Mouse (Mus musculus) small intestine, adult 2 months (tissue): ENCODE measurements at regions not wholly inside any gene's neighbourhood (a gene's known extent, or its start where the extent isn't known, plus 50 kb on each side); places are given as distances from the start of the nearest gene placed in this dataset.

Experiments
- H3K27ac ChIP-seq: fragments of 200-500 bp; 2 replicates; pipeline ENCODE4 v1.5.1; 2012; ENCODE audit warnings: low read depth, low read length, control low read depth, inconsistent platforms; ENCODE audit not compliant: insufficient read depth
- H3K27me3 ChIP-seq: fragments of 200-500 bp; 2 replicates; pipeline ENCODE4 v1.6.1; 2012; ENCODE audit warnings: mild to moderate bottlenecking, moderate library complexity, low read length, inconsistent platforms; ENCODE audit not compliant: control insufficient read depth, insufficient read depth
- H3K36me3 ChIP-seq: fragments of 200-500 bp; 2 replicates; pipeline ENCODE4 v1.6.1; 2012; ENCODE audit warnings: mild to moderate bottlenecking, low read length, control low read depth, inconsistent platforms; ENCODE audit not compliant: control insufficient read depth, insufficient read depth
- H3K4me1 ChIP-seq: fragments of 200-500 bp; 2 replicates; pipeline ENCODE4 v1.6.1; 2012; ENCODE audit warnings: low read length, inconsistent platforms, mixed read lengths; ENCODE audit not compliant: control insufficient read depth, insufficient read depth, insufficient read length
- H3K4me3 ChIP-seq: fragments of 200-500 bp; 2 replicates; pipeline ENCODE4 v1.5.1; 2012; ENCODE audit warnings: low read depth, mild to moderate bottlenecking, control low read depth, inconsistent platforms, low read length, moderate library complexity
- CTCF ChIP-seq: fragments of 200-500 bp; IDR thresholded peaks from 2 replicates; pipeline ENCODE4 v1.5.1; 2012; ENCODE audit warnings: low read depth, mild to moderate bottlenecking, control low read depth, inconsistent platforms, low read length, moderate library complexity, mixed read lengths; ENCODE audit not compliant: insufficient replicate concordance, insufficient read length; ENCODE audit errors: extremely low read depth
- POLR2A ChIP-seq: fragments of 200-500 bp; IDR thresholded peaks from 2 replicates; pipeline ENCODE4 v1.6.1; 2012; ENCODE audit warnings: low read depth, mild to moderate bottlenecking, control low read depth, inconsistent platforms, low read length, moderate library complexity
- WGBS: fragments of 180-500 bp; shearing (Covaris S2); methylation state at CpG from one replicate; pipeline ENCODE4 v1.1.7; 2018; 5-methylcytosine and 5-hydroxymethylcytosine counted together

DNA sequence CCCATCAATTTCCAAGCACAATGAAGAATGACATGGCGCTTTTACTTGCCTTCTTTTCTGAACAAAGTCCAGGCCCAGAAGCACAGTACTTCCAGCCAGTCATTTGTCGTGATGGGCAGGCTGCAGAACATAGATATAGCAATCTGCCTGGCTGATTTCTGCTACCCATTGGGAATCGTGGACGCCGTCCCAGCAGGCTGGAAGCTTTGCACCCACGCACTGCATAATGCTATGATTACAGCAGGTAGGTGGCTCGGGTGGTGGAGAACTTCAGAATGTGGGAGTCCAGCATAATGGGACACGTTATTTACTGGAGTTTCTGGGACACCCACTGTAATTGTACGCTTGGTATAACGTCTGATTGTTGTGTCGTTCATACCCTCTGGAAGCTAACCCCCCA lies 116.2 kb upstream of the Meis2 start:
- 83% methylated on average over 11 of the region's 11 CpGs for WGBS

DNA sequence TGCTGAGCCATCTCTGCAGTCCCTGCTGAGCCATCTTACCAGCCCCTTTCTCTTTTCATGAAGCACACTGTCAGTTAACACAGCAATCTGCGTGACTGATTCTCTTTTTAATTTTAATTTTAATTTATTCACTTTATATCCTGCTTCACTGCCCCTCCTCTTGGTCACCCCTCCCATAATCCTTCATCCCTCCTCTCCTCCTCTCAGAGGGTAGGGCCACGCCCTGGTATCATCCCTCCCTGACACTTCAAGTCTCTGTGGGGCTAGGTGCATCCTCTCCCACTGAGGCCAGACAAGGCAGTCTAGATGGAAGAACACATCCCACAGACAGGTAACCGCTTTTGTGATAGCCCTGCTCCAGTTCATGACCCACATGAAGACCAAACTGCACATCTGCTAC lies 111.5 kb upstream of the Meis2 start:
- 78% methylated on average over 3 of the region's 3 CpGs for WGBS
- TF ChIP-seq CTCF (no peak), POLR2A (no peak)

More for the DNA sequence above, 116.2 kb upstream of the Meis2 start:
- no peak overlapping the region for H3K27ac ChIP-seq
- no peaks in the 10 kb centered on the region for H3K27me3 ChIP-seq
- H3K4me1 ChIP-seq, result no peaks in the 10 kb centered on the region
- no peaks in the 10 kb centered on the region for H3K36me3 ChIP-seq
- no peak overlapping the region for H3K4me3 ChIP-seq
- no peak for TF ChIP-seq POLR2A
- TF ChIP-seq CTCF, result no peak

GRCm38 (mm10) chr2:116165871-116166770 lies 100.5 kb upstream of the Meis2 start:
- WGBS, result 87% methylated on average over 16 of the region's 16 CpGs

More for the DNA sequence above, 111.5 kb upstream of the Meis2 start:
- no peak overlapping the region for H3K4me3 ChIP-seq
- no peaks in the 10 kb centered on the region for H3K36me3 ChIP-seq
- H3K27me3 ChIP-seq, result no peaks in the 10 kb centered on the region
- H3K27ac ChIP-seq, result no peak overlapping the region
- H3K4me1 ChIP-seq, result no peaks in the 10 kb centered on the region

More at GRCm38 (mm10) chr2:116165871-116166770, 100.5 kb upstream of the Meis2 start:
- H3K27ac ChIP-seq, result no peak overlapping the region
- TF ChIP-seq POLR2A (no peak), CTCF (no peak)
- no peaks in the 10 kb centered on the region for H3K36me3 ChIP-seq
- no peaks in the 10 kb centered on the region for H3K4me1 ChIP-seq
- H3K4me3 ChIP-seq, result no peak overlapping the region
- no peaks in the 10 kb centered on the region for H3K27me3 ChIP-seq
